Mouse (Mus musculus) ES-CJ7 (cell line): ENCODE data around the gene Fmnl1.

Source experiments
- DNase-seq: peaks from one replicate; pipeline ENCODE4 v3.0.0; 2011; ENCODE audit warnings: low read depth, low spot score

Gene Fmnl1

GRCm38 (mm10) chr11:103170494-103171285, at the start of gene Fmnl1:
Fmnl1 (plus strand) TSS chr11:103171107.
- no peak for DNase-seq

DNA sequence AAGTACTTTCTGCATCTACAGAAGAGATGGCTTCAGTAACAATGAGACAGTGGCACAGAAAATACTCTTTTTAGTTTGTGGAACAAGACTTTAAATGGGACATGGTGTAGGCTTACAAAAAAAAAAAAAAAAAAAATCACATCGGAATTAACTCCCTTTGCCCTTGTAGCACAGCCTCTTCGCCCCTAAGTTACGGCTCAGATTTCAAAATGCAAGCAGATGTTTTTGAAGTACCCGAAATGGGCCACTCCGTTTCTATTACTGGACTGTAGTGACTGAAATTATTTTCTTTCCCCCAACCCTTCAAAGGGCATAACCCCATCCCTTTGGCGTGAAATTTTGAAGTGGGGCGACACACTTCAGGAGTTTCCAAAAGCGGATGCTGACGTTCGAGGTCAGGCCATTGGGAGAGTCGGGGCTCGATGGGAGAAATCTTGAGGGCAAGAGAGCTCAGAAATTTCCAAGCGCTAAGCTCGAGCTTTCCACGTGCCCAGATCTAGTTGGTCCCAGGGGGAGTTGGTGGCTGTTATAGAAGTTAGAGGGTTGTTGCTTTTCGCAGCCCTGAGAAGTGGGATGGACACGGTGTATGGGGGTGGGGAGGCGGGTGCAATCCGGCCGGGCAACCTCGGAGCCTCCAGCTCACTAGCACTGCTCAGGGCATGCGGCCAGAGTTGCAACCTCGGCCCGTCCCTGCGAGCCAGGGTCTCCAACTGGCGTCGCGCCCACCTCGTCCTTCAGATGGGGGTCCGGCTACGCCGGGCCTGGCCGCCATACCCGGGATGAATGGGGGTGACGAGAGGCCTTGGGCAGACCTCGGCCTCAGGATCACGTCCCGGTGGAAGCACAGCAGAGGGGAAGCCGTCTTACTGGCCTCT, 39.0 kb upstream of the Fmnl1 start, which contains the start of gene Hexim2:
Gene Hexim2 (plus strand): TSS at position 729 of the 875 bp plus-strand sequence.
- peak; percentile 41 for DNase-seq

- peak; percentile 100 for DNase-seq
These were observed 38.1 kb upstream of the Fmnl1 start for GRCm38 (mm10) chr11:103132576-103133455.

- no peak for DNase-seq
These were observed 37.3 kb upstream of the Fmnl1 start for GRCm38 (mm10) chr11:103133456-103134185.

DNA sequence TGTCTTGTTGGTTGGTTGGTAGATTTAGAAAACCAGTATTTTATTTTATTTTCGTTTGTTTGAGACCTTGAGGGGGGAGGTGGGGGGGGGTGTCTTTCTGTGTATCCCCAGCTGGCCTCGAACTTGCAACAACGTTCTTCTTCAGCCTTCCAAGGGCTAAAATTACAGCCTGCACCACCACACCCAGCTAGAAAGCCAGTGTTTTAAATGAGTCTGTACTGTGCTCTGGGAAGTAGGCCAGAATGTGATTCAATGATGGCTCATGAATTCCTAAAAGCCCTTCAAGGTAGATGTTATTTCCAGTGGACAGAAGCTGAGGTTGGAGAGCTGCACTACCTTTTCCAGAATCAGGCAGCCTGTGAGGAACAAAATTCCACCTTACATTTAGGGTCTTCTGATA, 36.7 kb upstream of the Fmnl1 start:
- no peak for DNase-seq

DNA sequence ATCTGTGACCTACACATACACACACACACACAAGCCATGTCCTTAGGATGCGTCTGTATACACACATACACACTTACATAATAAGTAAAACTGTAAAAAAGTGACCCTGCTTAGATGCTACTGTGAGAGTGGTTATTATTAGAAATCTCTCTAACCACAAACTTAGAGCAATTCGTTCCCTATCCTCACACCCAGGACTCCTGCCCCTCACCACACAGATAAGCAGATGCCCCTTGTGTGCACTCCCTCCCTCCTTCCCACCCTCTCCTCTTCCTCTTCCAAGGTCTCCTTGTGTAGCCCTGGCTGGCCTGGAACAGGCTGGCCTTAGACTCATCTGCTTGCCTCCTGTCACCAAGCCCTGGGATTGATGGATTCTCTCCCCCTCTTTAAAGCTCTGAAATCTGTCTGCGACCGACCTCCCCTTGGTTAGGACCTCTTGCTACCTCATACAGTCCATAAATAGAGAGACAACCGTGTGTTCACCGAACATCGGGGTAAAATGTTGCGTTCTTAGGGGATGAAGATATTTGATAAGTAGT, 34.8 kb upstream of the Fmnl1 start:
- no peak for DNase-seq

DNA sequence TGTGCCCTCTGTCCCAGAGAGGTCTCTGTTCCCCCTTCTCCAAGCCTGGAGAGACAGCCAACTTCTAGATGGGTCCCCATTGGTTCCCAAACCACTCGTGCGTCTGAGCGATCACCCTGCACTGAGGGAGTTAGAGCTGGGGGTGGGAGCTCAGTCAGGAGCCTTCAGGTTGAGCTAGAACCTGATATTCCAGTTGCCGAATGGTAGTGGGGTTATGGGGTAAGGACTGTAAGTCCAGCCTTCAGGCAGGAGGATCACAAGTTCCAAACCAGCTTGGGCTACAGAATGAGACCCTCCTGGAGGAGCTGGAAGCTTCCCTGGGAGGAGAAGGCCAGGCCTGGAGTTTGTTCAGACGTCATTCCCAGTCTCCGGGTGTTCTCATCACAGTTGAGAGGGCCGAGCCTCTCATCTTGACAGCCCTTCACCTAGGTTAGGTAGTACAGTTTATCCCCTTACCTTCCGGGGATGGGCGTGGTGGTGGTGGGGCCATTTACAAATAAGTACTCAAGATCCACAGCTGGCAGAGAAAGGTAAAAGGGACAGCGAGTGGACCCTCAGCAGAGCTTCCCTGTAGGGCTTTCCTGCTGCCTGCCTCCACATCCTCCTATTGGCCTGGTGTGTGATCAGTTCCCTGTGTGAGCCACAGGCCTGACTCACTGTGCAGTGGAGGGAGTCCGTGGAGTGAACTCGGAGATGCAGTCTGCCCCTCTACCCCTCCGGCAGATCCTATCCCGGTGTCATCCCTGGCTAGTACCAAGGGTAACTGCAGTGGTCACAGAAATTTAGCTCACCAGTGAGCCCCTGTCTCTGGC, 30.8 kb upstream of the Fmnl1 start:
- no peak for DNase-seq

- DNase-seq: no peak
These were observed 30.2 kb upstream of the Fmnl1 start for GRCm38 (mm10) chr11:103140763-103141100.

DNA sequence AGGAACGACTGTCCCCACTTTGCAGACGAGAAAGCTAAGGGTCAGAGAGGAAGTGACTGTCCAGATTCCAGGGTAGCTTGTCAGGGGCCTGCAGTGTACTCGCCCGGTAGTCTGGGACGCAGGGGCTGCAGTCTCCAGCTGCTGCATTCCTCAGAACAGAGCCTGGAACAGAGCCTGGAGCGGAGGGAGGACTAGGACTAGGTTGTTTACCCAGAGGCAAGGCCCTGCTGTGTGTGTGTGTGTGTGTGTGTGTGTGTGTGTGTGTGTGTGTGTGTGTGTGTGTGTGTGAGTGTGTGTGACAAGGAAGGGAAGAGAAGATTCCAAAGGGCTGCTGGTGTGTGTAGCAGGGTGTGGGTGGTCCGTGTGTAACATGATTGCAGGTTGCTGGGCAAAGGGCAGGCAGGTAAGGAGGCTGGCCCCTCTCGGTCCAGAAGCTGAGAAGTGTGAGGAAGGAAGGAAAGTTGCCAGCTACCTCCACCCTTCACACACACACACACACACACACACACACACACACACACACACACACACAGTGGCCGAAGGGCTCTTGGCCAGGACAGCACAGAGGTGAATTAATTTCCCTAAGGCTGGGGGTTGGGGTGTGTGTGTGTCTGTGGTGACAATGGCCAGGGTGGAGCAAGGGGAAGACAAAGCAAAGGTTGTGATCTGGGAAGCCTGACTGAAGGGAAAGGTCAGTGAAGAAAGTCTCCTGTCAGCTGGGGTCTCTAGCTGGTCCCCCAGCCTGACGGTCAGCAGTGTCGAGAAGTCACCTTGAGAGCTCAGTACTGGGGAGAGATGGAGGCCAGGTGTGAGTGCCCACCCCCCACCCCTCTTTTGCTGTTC, 29.6 kb upstream of the Fmnl1 start:
- no peak for DNase-seq

GRCm38 (mm10) chr11:103141944-103142255, 29.0 kb upstream of the Fmnl1 start:
- no peak for DNase-seq

GRCm38 (mm10) chr11:103142441-103143182, 28.3 kb upstream of the Fmnl1 start:
- no peak for DNase-seq

GRCm38 (mm10) chr11:103144309-103145285, 26.3 kb upstream of the Fmnl1 start:
- no peak for DNase-seq

DNA sequence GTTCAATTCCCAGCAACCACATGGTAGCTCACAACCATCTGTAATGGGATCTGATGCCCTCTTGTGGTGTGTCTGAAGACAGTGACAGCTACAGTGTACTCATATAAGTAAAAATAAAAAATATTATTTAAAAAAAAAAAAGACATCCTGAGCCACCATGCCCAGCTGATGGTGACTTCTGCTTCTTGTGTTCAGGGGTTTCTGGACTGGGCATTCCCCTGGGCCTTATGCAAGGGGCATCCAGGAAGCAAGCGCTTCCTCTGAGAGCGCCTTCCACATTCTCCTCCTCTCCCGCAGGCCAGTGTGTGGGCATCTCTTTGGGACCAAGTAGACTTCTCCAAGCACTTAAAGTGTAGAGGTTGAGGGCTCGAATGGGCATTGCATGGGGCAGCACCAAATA, 24.5 kb upstream of the Fmnl1 start:
- DNase-seq: no peak

DNA sequence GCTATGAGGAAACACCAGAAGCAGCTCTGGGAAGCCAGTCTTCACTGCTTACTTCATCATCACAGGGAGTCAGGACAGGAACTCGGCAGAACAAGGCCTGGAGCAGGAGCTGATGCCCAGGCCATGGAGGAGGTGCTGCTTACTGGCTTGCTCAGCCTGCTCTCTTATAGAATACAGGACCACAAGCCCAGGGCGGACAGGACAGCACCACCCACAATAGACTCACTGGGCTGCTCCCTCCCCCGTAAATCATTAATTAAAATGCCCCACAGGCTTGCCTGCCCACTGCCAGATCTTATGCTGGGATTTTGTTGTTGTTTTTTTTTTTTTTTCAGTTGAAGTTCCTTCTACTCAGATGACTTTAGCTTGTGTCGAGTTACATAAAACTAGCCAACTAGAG, 23.1 kb upstream of the Fmnl1 start:
- DNase-seq: no peak

DNA sequence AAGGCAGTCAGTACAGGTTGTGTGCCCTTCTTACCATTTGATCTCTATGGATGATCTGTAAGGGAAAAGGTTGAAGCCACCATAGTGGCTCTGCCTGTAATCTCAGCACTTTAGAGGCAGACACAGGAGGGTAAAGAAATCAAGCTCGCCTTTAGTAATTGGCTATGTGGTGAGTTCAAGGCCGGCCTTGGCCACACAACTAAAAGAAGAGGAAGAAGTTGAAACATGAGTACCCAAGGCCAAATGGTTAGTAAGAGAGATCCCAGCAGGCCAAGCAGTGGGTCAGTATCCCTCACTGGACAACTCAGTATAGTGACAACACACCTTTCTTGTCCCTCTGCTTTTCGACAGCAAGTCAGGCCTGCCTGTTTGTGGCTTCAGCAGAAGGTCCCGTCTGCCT, 21.1 kb upstream of the Fmnl1 start:
- DNase-seq: no peak

- peak; percentile 95 for DNase-seq
These were observed 12.1 kb upstream of the Fmnl1 start for GRCm38 (mm10) chr11:103158621-103159478.
